Mouse (Mus musculus) ES-E14 (cell line): ENCODE data around the gene 2210407C18Rik. TPM values are rescaled to one million over a fixed set of nuclear protein-coding genes. Genes with fewer than 3 reads are reported as not detected.

Experiments
- DNase-seq: peaks from one replicate; pipeline ENCODE4 v3.0.0-alpha.2; 2013; ENCODE audit warnings: low read depth, low spot score
- H3K27ac ChIP-seq: 2 replicates; pipeline ENCODE4 v1.5.1; 2012; ENCODE audit warnings: low read depth, mild to moderate bottlenecking, low read length, moderate library complexity, mixed read lengths; ENCODE audit not compliant: poor library complexity, insufficient read depth, severe bottlenecking
- H3K36me3 ChIP-seq: 2 replicates; pipeline ENCODE4 v1.6.1; 2012; ENCODE audit warnings: mild to moderate bottlenecking, low read length, moderate library complexity, mixed read lengths; ENCODE audit not compliant: control insufficient read depth, poor library complexity, insufficient read depth, severe bottlenecking
- H3K4me1 ChIP-seq, 2 experiments: fragments of 150-350 bp in 1 of 2; sonication (generic) in 1 of 2; 2 replicates each; pipeline ENCODE4 v1.6.1; 2012; ENCODE audit warnings: low read length in 2 of 2, mild to moderate bottlenecking in 1 of 2, mixed read lengths in 1 of 2; ENCODE audit not compliant: control insufficient read depth in 2 of 2, insufficient read depth in 2 of 2, poor library complexity in 1 of 2
- H3K4me3 ChIP-seq, 2 experiments: fragments of 150-350 bp in 1 of 2; sonication (generic) in 1 of 2; 2 replicates each; pipeline ENCODE4 v1.5.1; 2012; ENCODE audit warnings: low read length in 2 of 2, low read depth in 1 of 2, mild to moderate bottlenecking in 1 of 2, mixed read lengths in 1 of 2; ENCODE audit not compliant: insufficient read depth in 1 of 2, poor library complexity in 1 of 2, severe bottlenecking in 1 of 2
- H3K9ac ChIP-seq: 2 replicates; pipeline ENCODE4 v1.6.1; 2012; ENCODE audit warnings: low read depth, mild to moderate bottlenecking, low read length, mixed read lengths; ENCODE audit not compliant: poor library complexity, insufficient read depth, severe bottlenecking
- H3K9me3 ChIP-seq: fragments of 150-350 bp; sonication (generic); 2 replicates; pipeline ENCODE4 v1.6.1; 2012; ENCODE audit warnings: low read depth, mild to moderate bottlenecking, low read length; ENCODE audit not compliant: control insufficient read depth, insufficient read depth
- CHD2 ChIP-seq: IDR thresholded peaks from 2 replicates; pipeline ENCODE4 v1.6.1; 2014; ENCODE audit warnings: mild to moderate bottlenecking, low read depth, low read length, inconsistent platforms
- HCFC1 ChIP-seq: IDR thresholded peaks from 2 replicates; pipeline ENCODE4 v1.6.1; 2012; ENCODE audit warnings: low read length, inconsistent platforms, borderline replicate concordance; ENCODE audit not compliant: insufficient read depth
- MAFK ChIP-seq: IDR thresholded peaks from 2 replicates; pipeline ENCODE4 v1.6.1; 2014; ENCODE audit warnings: mild to moderate bottlenecking, low read depth, low read length, inconsistent platforms; ENCODE audit not compliant: insufficient read depth
- ZC3H11A ChIP-seq: IDR thresholded peaks from 2 replicates; pipeline ENCODE4 v1.6.1; 2012; ENCODE audit warnings: low read depth, mild to moderate bottlenecking, inconsistent platforms, low read length, borderline replicate concordance
- ZNF384 ChIP-seq: IDR thresholded peaks from 2 replicates; pipeline ENCODE4 v1.6.1; 2012; ENCODE audit warnings: low read depth, low read length, inconsistent platforms
- in situ Hi-C, 2 experiments: fragments of 600-800 bp; cut with MboI; formaldehyde crosslinking; loops; one replicate each; pipeline ENCODE4 v1.15.1; 2025; ENCODE audit warnings: low sequenced_read_pairs in 2 of 2, inconsistent platforms in 1 of 2; ENCODE audit not compliant: unreplicated experiment in 2 of 2
- total RNA-seq: library from RNA; depleted of rRNA; stranded (reverse); fragments of 300-350 nt; gene quantifications from 2 replicates; pipeline ENCODE4 v1.2.3, GENCODE M21; 2012; rRNA removed

2210407C18Rik gene
- total RNA-seq, result not detected in 2 replicates

DNA sequence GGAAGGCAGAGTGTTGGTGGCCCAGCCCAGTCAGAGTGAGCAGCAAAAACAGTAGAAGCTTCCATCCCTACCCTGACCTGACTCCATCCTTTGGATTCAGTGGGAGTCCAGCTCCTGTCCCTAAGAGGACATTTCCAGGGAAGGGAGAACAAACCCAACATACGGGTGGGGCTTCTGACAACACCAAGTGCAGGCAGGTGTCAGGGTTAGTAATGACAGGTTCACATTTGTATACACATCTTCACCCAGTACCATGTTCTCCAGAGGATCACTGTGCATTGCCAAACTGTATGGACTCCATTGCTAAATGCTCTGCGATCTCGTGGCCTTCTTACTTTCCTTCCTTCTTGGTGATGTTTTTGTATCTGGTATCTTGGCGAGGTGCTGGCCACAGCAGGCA is at the start of gene 2210407C18Rik:
Gene 2210407C18Rik (minus strand): TSS at position 101 of the 400 bp plus-strand sequence.
- in situ Hi-C loops, result no loop called here

GRCm38 (mm10) chr11:58658596-58658995 is 42.7 kb upstream of the 2210407C18Rik start, which contains the start of gene Olfr322:
Gene Olfr322 (plus strand): TSS chr11:58658782.
- Histone ChIP-seq H3K9me3 (no peaks in the 10 kb centered on the region), H3K36me3 (no peaks in the 10 kb centered on the region), H3K27ac (no peak within 1 kb of the TSS), H3K4me3 (no peak within 1 kb of the TSS), H3K4me1 (no peaks in the 10 kb centered on the region), H3K9ac (no peak within 1 kb of the TSS)
- in situ Hi-C loops, result no loop called here
- TF ChIP-seq HCFC1, result no peak
- no peak for TF ChIP-seq ZNF384
- no peak for TF ChIP-seq ZC3H11A
- TF ChIP-seq MAFK, result no peak
- no peak for TF ChIP-seq CHD2
- DNase-seq, result no peak

More for the DNA sequence above, at the start of gene 2210407C18Rik:
- no peak for DNase-seq
- Histone ChIP-seq H3K4me3 (no peak within 1 kb of the TSS), H3K4me1 (no peaks in the 10 kb centered on the region), H3K9ac (no peak within 1 kb of the TSS), H3K36me3 (no peaks in the 10 kb centered on the region), H3K27ac (no peak within 1 kb of the TSS), H3K9me3 (no peaks in the 10 kb centered on the region)
- TF ChIP-seq ZNF384 (no peak), HCFC1 (no peak), ZC3H11A (no peak), MAFK (no peak), CHD2 (no peak)

- TF ChIP-seq ZNF384 (no peak), ZC3H11A (no peak), HCFC1 (no peak), MAFK (no peak), CHD2 (no peak)
- no peak for DNase-seq
- H3K4me3 ChIP-seq, result no peak overlapping the region
- no peak overlapping the region for H3K9ac ChIP-seq
- H3K9me3 ChIP-seq, result no peaks in the 10 kb centered on the region
- in situ Hi-C loops, result no loop called here
- H3K27ac ChIP-seq, result no peak overlapping the region
- H3K4me1 ChIP-seq, result no peaks in the 10 kb centered on the region
- no peaks in the 10 kb centered on the region for H3K36me3 ChIP-seq
Observed at GRCm38 (mm10) chr11:58655151-58655550, 39.3 kb upstream of the 2210407C18Rik start.

GRCm38 (mm10) chr11:58643350-58643749 is 27.5 kb upstream of the 2210407C18Rik start:
- H3K4me3 ChIP-seq, result no peak overlapping the region

More at GRCm38 (mm10) chr11:58643350-58643749, 27.5 kb upstream of the 2210407C18Rik start:
- H3K27ac ChIP-seq, result no peak overlapping the region
- TF ChIP-seq HCFC1 (no peak), ZNF384 (no peak), MAFK (no peak), ZC3H11A (0 out of 2 replicates have a peak, but pooled peaks have one; percentile 12), CHD2 (no peak)
- DNase-seq, result peak; percentile 73
- H3K9me3 ChIP-seq, result no peaks in the 10 kb centered on the region
- in situ Hi-C loops, result no loop called here
- H3K36me3 ChIP-seq, result no peaks in the 10 kb centered on the region
- no peak overlapping the region for H3K9ac ChIP-seq
- no peaks in the 10 kb centered on the region for H3K4me1 ChIP-seq
